Mouse (Mus musculus): ENCODE results near the gene Baz2a. TPM values are rescaled to one million over a fixed set of nuclear protein-coding genes. Genes with fewer than 3 reads are reported as not detected.

Gene Baz2a
- polyA plus RNA-seq (2012; rRNA removed), result 31.9 and 36.9 TPM in 2 replicates

GRCm38 (mm10) chr10:128091564-128092505 lies at the start of gene Baz2a:
Gene Baz2a (plus strand): TSS chr10:128091577.

DNA sequence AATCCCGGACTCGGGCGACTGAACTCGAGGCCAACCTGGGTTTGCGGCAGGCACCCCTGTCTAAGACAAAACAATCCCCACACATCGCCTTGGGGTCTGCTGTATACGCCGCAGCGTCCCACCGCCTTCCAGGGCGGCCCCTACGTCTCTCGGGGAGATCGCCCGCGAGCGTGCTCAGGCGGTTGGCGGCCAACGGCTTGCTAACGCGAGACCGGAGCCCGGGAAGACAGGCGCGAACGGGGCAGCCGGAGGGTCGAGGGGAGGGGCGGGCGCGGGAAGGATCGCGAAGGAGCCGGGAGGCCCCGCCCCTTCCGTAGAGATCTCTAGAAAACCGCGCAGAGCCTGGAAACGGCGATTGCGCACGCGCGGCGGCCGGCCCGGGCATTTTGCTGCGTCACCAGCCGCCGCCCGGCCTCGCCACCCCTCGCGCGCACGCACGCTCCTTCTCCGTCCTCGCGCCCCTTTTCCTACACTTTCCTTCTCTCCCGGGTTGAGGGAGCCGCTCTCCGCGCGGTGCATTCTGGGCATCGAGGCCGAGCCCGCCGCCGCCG lies 32.7 kb upstream of the Baz2a start, which contains the start of gene Ptges3:
TSS of gene Ptges3 (plus strand) at position 354 of the 551 bp plus-strand sequence.

GRCm38 (mm10) chr10:128082880-128083421 lies 8.4 kb upstream of the Baz2a start, which contains the start of gene Atp5b:
Gene Atp5b (plus strand): TSS chr10:128083273.

Other genes with a start within 250 kb of the Baz2a start
- gene Rdh19, start 241.6 kb upstream of the Baz2a start, polyA plus RNA-seq (2012; rRNA removed), result not detected in 2 replicates
- gene Rdh16f2, start 225.1 kb upstream of the Baz2a start, polyA plus RNA-seq (2012; rRNA removed), result not detected in 2 replicates
- not detected in 2 replicates for gene Rdh7, start 202.8 kb upstream of the Baz2a start, polyA plus RNA-seq (2012; rRNA removed)
- gene Sdr9c7, start 193.1 kb upstream of the Baz2a start, polyA plus RNA-seq (2012; rRNA removed), result 0.02 TPM in 1 of 2 replicates, not detected in the other
- not detected in 2 replicates for gene Hsd17b6, start 84.0 kb upstream of the Baz2a start, polyA plus RNA-seq (2012; rRNA removed)
- gene Prim1, start 76.4 kb upstream of the Baz2a start, polyA plus RNA-seq (2012; rRNA removed), result 73.8 and 80.4 TPM in 2 replicates
- 619 and 820 TPM in 2 replicates for gene Naca, start 56.0 kb upstream of the Baz2a start, polyA plus RNA-seq (2012; rRNA removed)
- gene Ptges3, start 32.6 kb upstream of the Baz2a start, polyA plus RNA-seq (2012; rRNA removed), result 129 and 150 TPM in 2 replicates
- gene Atp5b, start 8.3 kb upstream of the Baz2a start, polyA plus RNA-seq (2012; rRNA removed), result 1,057 and 1,253 TPM in 2 replicates
- gene Rbms2, start 88.7 kb downstream of the Baz2a start, polyA plus RNA-seq (2012; rRNA removed), result 33.3 and 69.7 TPM in 2 replicates
- gene Gls2, start 102.9 kb downstream of the Baz2a start, polyA plus RNA-seq (2012; rRNA removed), result 2.6 and 4.6 TPM in 2 replicates
- 13.5 and 17.9 TPM in 2 replicates for gene Spryd4, start 120.2 kb downstream of the Baz2a start, polyA plus RNA-seq (2012; rRNA removed)
- 0.13 and 0.30 TPM in 2 replicates for gene Mip, start 134.3 kb downstream of the Baz2a start, polyA plus RNA-seq (2012; rRNA removed)
- gene Timeless, start 140.5 kb downstream of the Baz2a start, polyA plus RNA-seq (2012; rRNA removed), result 42.7 and 53.6 TPM in 2 replicates
- 0.98 and 1.0 TPM in 2 replicates for gene Apon, start 162.5 kb downstream of the Baz2a start, polyA plus RNA-seq (2012; rRNA removed)
- 0.80 and 1.4 TPM in 2 replicates for gene Apof, start 177.1 kb downstream of the Baz2a start, polyA plus RNA-seq (2012; rRNA removed)
- 21.3 and 22.5 TPM in 2 replicates for gene Stat2, start 179.0 kb downstream of the Baz2a start, polyA plus RNA-seq (2012; rRNA removed)
- 0.11 and 0.17 TPM in 2 replicates for gene Il23a, start 207.2 kb downstream of the Baz2a start, polyA plus RNA-seq (2012; rRNA removed)
- gene Pan2, start 211.8 kb downstream of the Baz2a start, polyA plus RNA-seq (2012; rRNA removed), result 45.0 and 49.8 TPM in 2 replicates
- gene Cnpy2, start 230.9 kb downstream of the Baz2a start, polyA plus RNA-seq (2012; rRNA removed), result 134 and 148 TPM in 2 replicates
- gene Cs, start 246.2 kb downstream of the Baz2a start, polyA plus RNA-seq (2012; rRNA removed), result 120 and 162 TPM in 2 replicates